Mouse (Mus musculus) liver, embryonic 15.5 days (tissue): ENCODE results near the gene C5ar1. TPM values are rescaled to one million over a fixed set of nuclear protein-coding genes. Genes with fewer than 3 reads are reported as not detected.

Experiments
- ATAC-seq: fragments of 200-750 bp; cut with Nextera tagmentation; 2 replicates; pipeline ENCODE4 v1.8.0; 2017; ENCODE audit warnings: moderate number of reproducible peaks, mild to moderate bottlenecking, moderate library complexity; ENCODE audit not compliant: insufficient read depth
- H3K27ac ChIP-seq: fragments of 300-500 bp; sonication (generic); replicated peaks from 2 replicates; pipeline ENCODE4 v1.5.1; 2015; ENCODE audit warnings: mild to moderate bottlenecking, inconsistent platforms
- H3K27me3 ChIP-seq: fragments of 300-500 bp; sonication (generic); 2 replicates; pipeline ENCODE4 v1.6.1; 2015; ENCODE audit warnings: mild to moderate bottlenecking, inconsistent platforms
- H3K36me3 ChIP-seq: fragments of 300-500 bp; sonication (generic); replicated peaks from 2 replicates; pipeline ENCODE4 v1.6.1; 2015; ENCODE audit warnings: moderate library complexity, mild to moderate bottlenecking, inconsistent platforms
- H3K4me1 ChIP-seq: fragments of 300-500 bp; sonication (generic); replicated peaks from 2 replicates; pipeline ENCODE4 v1.6.1; 2015; ENCODE audit warnings: inconsistent platforms
- H3K4me2 ChIP-seq: fragments of 300-500 bp; sonication (generic); 2 replicates; pipeline ENCODE4 v1.6.1; 2015; ENCODE audit warnings: moderate library complexity, mild to moderate bottlenecking, inconsistent platforms
- H3K4me3 ChIP-seq: fragments of 300-500 bp; sonication (generic); replicated peaks from 2 replicates; pipeline ENCODE4 v1.5.1; 2015; ENCODE audit warnings: mild to moderate bottlenecking, inconsistent platforms
- H3K9ac ChIP-seq: fragments of 300-500 bp; sonication (generic); 2 replicates; pipeline ENCODE4 v1.6.1; 2015; ENCODE audit warnings: moderate library complexity, mild to moderate bottlenecking, inconsistent platforms
- H3K9me3 ChIP-seq: fragments of 300-500 bp; sonication (generic); replicated peaks from 2 replicates; pipeline ENCODE4 v1.6.1; 2016; ENCODE audit warnings: inconsistent platforms
- WGBS: fragments of 180-500 bp; shearing (Covaris S2); methylation state at CpG from one replicate; pipeline ENCODE4 v1.1.7; 2015; ENCODE audit warnings: mixed read lengths; ENCODE audit not compliant: insufficient replicate concordance; 5-methylcytosine and 5-hydroxymethylcytosine counted together
- polyA plus RNA-seq: library from polyadenylated mRNA; unstranded; fragments of >200 nt; fragmentation: Nextera tagmentation; extraction: Ambion mirVana; gene quantifications from 2 replicates; pipeline ENCODE4 v1.2.1, GENCODE M21; 2015

The C5ar1 gene
- polyA plus RNA-seq, 1 experiment from 2014 or later = 3.5 TPM

GRCm38 (mm10) chr7:16294837-16295236 is 35.5 kb upstream of the C5ar1 start:
- H3K4me1 ChIP-seq = peaks cover 48% of the 10 kb centered on the region
- under 1% methylated on average over 23 of the region's 23 CpGs for WGBS
- peak overlapping the region; percentile 62 for H3K9ac ChIP-seq
- peak; percentile 86 for ATAC-seq
- peak overlapping the region; percentile 96 for H3K4me2 ChIP-seq
- no peaks in the 10 kb centered on the region for H3K9me3 ChIP-seq
- H3K4me3 ChIP-seq = peak overlapping the region; percentile 63
- H3K27ac ChIP-seq = peak overlapping the region; percentile 99
- peaks cover 24% of the 10 kb centered on the region for H3K27me3 ChIP-seq
- no peaks in the 10 kb centered on the region for H3K36me3 ChIP-seq

GRCm38 (mm10) chr7:16294346-16294745 is 35.0 kb upstream of the C5ar1 start:
- no peaks in the 10 kb centered on the region for H3K36me3 ChIP-seq
- peaks cover 19% of the 10 kb centered on the region for H3K27me3 ChIP-seq
- peaks cover 43% of the 10 kb centered on the region for H3K4me1 ChIP-seq
- H3K4me2 ChIP-seq = peak overlapping the region; percentile 96
- peak overlapping the region; percentile 63 for H3K4me3 ChIP-seq
- peak overlapping the region; percentile 99 for H3K27ac ChIP-seq
- ATAC-seq = peak; percentile 30
- peak overlapping the region; percentile 52 for H3K9ac ChIP-seq
- H3K9me3 ChIP-seq = no peaks in the 10 kb centered on the region
- WGBS = 14% methylated on average over 4 of the region's 4 CpGs

GRCm38 (mm10) chr7:16287791-16288190 is 28.5 kb upstream of the C5ar1 start:
- H3K4me3 ChIP-seq = no peak overlapping the region
- no peak overlapping the region for H3K4me2 ChIP-seq
- H3K27ac ChIP-seq = no peak overlapping the region
- no peak for ATAC-seq
- peaks cover 32% of the 10 kb centered on the region for H3K4me1 ChIP-seq
- no peaks in the 10 kb centered on the region for H3K9me3 ChIP-seq
- peaks cover 15% of the 10 kb centered on the region for H3K36me3 ChIP-seq
- H3K9ac ChIP-seq = no peak overlapping the region
- WGBS = 30% methylated on average over 1 of the region's 1 CpGs
- H3K27me3 ChIP-seq = no peaks in the 10 kb centered on the region

- peak overlapping the region; percentile 83 for H3K9ac ChIP-seq
Observed at GRCm38 (mm10) chr7:16287016-16287415, 27.7 kb upstream of the C5ar1 start.

GRCm38 (mm10) chr7:16286026-16286961 is 27.0 kb upstream of the C5ar1 start, which contains the start of gene Ccdc9:
Gene Ccdc9 (minus strand): TSS chr7:16286795.
- Histone ChIP-seq H3K4me1 (peaks cover 32% of the 10 kb centered on the region), H3K9ac (peak within 1 kb of the TSS; percentile 83), H3K27me3 (no peaks in the 10 kb centered on the region), H3K27ac (peak within 1 kb of the TSS; percentile 97), H3K36me3 (peaks cover 30% of the 10 kb centered on the region), H3K9me3 (no peaks in the 10 kb centered on the region), H3K4me2 (peak within 1 kb of the TSS; percentile 94), H3K4me3 (peak within 1 kb of the TSS; percentile 89)
- WGBS = 1% methylated on average over 70 of the region's 70 CpGs
- ATAC-seq = peak; percentile 84

More at GRCm38 (mm10) chr7:16287016-16287415, 27.7 kb upstream of the C5ar1 start:
- H3K4me3 ChIP-seq = peak overlapping the region; percentile 89
- H3K4me2 ChIP-seq = peak overlapping the region; percentile 94
- H3K27me3 ChIP-seq = no peaks in the 10 kb centered on the region
- peak overlapping the region; percentile 97 for H3K27ac ChIP-seq
- no peaks in the 10 kb centered on the region for H3K9me3 ChIP-seq
- peaks cover 22% of the 10 kb centered on the region for H3K36me3 ChIP-seq
- H3K4me1 ChIP-seq = peaks cover 32% of the 10 kb centered on the region
- WGBS = 61% methylated on average over 2 of the region's 2 CpGs
- ATAC-seq = no peak

- WGBS = under 1% methylated on average over 14 of the region's 14 CpGs
- ATAC-seq = peak; percentile 27
- Histone ChIP-seq H3K4me2 (peak overlapping the region; percentile 94), H3K27ac (peak overlapping the region; percentile 97), H3K4me1 (peaks cover 32% of the 10 kb centered on the region), H3K27me3 (no peaks in the 10 kb centered on the region), H3K9me3 (no peaks in the 10 kb centered on the region), H3K9ac (peak overlapping the region; percentile 21; the same call in 1 of the 2 replicates), H3K36me3 (peaks cover 37% of the 10 kb centered on the region), H3K4me3 (peak overlapping the region; percentile 89)
Observed at GRCm38 (mm10) chr7:16285450-16286025, 26.2 kb upstream of the C5ar1 start.

- no peak for ATAC-seq
- Histone ChIP-seq H3K27me3 (no peaks in the 10 kb centered on the region), H3K9ac (no peak overlapping the region), H3K4me1 (peaks cover 32% of the 10 kb centered on the region), H3K4me2 (peak overlapping the region; percentile 94), H3K9me3 (no peaks in the 10 kb centered on the region), H3K4me3 (peak overlapping the region; percentile 89), H3K36me3 (peaks cover 43% of the 10 kb centered on the region), H3K27ac (peak overlapping the region; percentile 97)
- 68% methylated on average over 9 of the region's 9 CpGs for WGBS
Observed at GRCm38 (mm10) chr7:16284904-16285303, 25.6 kb upstream of the C5ar1 start.

- Histone ChIP-seq H3K9ac (no peak overlapping the region), H3K4me1 (peaks cover 32% of the 10 kb centered on the region), H3K9me3 (no peaks in the 10 kb centered on the region), H3K36me3 (peaks cover 51% of the 10 kb centered on the region), H3K27ac (no peak overlapping the region; the same call in 1 of the 2 replicates), H3K4me3 (no peak overlapping the region), H3K4me2 (no peak overlapping the region), H3K27me3 (no peaks in the 10 kb centered on the region)
- 84% methylated on average over 8 of the region's 8 CpGs for WGBS
- ATAC-seq = no peak
Observed at GRCm38 (mm10) chr7:16284001-16284400, 24.7 kb upstream of the C5ar1 start.

- Histone ChIP-seq H3K27me3 (no peaks in the 10 kb centered on the region), H3K4me3 (no peak overlapping the region), H3K36me3 (peaks cover 67% of the 10 kb centered on the region), H3K4me1 (peaks cover 34% of the 10 kb centered on the region), H3K9me3 (no peaks in the 10 kb centered on the region), H3K9ac (no peak overlapping the region), H3K4me2 (no peak overlapping the region), H3K27ac (no peak overlapping the region)
- 83% methylated on average over 13 of the region's 13 CpGs for WGBS
- no peak for ATAC-seq
Observed at GRCm38 (mm10) chr7:16282334-16282733, 23.0 kb upstream of the C5ar1 start.

- Histone ChIP-seq H3K4me1 (peaks cover 33% of the 10 kb centered on the region), H3K9me3 (no peaks in the 10 kb centered on the region), H3K36me3 (peaks cover 83% of the 10 kb centered on the region), H3K4me3 (no peak overlapping the region), H3K27ac (no peak overlapping the region), H3K27me3 (no peaks in the 10 kb centered on the region), H3K4me2 (no peak overlapping the region), H3K9ac (no peak overlapping the region)
- no peak for ATAC-seq
- 83% methylated on average over 11 of the region's 11 CpGs for WGBS
Observed at GRCm38 (mm10) chr7:16280721-16281120, 21.4 kb upstream of the C5ar1 start.
